Mouse (Mus musculus) urinary bladder, adult 2 months (tissue): Measurements from ENCODE around the gene Ppp1r14a. TPM values are rescaled to one million over a fixed set of nuclear protein-coding genes. Genes with fewer than 3 reads are reported as not detected.

Experiments used
- DNase-seq: peaks from one replicate; pipeline ENCODE4 v3.0.0; 2022; ENCODE audit warnings: low spot score
- polyA plus RNA-seq: library from polyadenylated mRNA; depleted of rRNA; stranded (reverse); fragments of >200 nt; gene quantifications from 2 replicates; pipeline ENCODE4 v1.2.3, GENCODE M21; 2012; rRNA removed

Gene Ppp1r14a
- polyA plus RNA-seq: 303 and 338 TPM in 2 replicates

DNA sequence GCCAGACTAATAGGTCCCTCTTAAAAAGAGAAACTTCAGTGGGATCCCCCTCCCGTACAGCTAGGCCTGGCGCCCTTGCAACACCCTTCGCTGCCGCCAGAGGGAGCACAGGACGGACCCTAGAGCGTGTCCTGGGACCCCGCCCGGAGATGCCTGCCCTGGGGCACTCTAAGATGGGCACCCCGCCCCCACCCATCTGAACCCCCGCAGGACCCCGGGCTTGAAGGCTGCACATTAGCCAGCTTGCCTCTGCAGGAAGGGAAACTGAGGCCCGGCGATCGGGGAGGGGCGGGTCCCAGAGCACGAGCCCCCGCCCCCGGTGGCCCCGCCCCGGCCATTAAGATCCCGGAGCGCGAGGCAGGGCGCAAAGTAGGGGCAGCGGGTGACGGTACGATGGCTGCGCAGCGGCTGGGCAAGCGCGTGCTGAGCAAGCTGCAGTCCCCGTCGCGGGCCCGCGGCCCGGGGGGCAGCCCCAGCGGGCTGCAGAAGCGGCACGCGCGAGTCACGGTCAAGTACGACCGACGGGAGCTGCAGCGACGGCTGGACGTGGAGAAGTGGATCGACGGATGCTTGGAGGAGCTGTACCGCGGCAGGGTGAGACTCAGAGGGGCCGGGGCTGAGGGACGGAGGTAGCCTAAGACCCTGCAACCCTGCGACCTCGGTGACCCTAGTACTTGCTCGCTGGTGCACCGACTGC lies at the start of gene Ppp1r14a:
Gene Ppp1r14a, plus strand, starts transcription at position 367 of the 697 bp plus-strand sequence.
- peak; percentile 62 for DNase-seq

DNA sequence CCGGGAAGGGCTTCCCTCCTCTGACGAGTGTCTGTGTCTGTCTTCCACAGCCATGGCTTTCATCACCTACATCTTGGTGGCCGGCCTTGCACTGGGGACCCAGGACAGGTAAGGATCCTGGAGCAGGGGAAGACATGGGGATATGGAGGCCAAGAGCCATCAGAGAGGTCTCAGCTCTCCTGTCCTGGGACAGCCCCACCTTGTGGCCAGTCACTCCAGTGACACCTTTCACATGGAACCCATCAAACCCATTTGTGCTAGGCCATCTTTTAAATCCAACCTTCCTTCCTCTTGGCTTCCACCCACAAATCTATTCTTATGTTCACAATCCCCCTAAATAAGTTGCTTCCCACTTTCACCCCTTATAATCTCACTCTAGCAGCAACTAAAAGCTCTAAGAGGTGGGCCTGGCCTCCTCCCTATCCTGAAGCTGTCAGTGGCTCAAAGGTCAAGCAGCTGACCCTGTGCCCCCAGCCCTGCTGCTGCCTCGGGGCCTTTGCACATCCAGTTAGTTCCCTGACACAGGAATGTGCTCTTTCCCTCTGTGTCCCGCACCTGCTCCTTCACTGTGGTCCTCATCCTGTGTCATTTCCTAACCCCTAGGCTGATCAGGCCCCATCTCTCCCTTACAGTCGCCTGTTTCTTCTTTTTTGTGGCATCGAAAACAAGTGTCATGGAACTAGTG lies 44.2 kb upstream of the Ppp1r14a start:
- no peak for DNase-seq

DNA sequence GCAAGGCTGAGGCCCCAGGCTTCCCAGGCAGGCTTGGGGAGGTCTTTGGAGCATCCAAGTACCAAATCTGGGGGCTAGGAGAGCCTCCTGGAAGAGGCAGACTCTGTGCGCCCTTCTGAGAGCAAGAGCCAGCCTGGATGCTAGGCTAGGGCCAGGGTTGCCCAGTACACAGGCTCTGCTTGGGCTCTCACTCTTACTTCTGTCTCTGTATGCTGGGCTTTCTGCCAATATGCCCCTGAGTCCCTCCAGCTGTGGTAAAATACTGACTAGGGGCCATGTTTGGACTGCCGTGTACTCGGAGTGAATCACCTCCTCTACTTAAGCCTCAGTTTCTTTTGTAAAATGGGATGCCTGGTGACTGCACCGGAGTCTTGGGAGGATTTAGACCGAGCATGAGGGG lies 43.1 kb upstream of the Ppp1r14a start:
- DNase-seq: no peak

DNA sequence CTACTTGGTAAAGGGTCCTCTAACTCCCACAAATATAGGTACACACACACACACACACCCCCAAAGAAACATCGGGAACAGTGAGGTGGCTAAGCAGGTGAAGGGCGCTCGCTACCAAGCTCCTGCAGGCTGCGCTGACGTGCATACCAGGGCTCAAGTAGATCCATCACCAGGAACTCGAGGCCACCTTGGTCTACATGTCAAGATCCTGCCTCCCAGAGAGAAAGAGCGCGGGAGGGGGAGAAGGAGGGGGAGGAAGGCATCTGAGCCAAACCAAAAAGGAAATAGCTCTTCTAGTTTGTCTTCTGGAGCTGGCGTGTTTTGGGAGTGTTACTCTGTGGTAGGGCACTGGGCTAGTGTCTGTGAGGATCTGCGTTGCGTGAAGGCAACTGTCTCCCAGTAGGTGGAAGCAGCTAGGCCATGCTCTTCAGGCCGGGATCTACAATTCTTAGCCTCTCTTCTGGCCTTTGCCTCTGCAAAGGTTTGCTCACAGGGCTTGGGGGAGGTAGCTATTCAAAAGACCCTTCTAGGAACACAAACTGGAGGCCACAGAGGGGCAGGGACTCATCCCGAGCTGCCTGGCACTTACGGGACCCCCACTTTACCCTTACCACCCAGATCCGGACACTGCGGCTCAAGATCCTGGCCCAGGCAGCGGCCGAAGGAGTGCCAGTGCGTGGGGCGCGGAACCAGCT lies 42.3 kb upstream of the Ppp1r14a start:
- no peak for DNase-seq

DNA sequence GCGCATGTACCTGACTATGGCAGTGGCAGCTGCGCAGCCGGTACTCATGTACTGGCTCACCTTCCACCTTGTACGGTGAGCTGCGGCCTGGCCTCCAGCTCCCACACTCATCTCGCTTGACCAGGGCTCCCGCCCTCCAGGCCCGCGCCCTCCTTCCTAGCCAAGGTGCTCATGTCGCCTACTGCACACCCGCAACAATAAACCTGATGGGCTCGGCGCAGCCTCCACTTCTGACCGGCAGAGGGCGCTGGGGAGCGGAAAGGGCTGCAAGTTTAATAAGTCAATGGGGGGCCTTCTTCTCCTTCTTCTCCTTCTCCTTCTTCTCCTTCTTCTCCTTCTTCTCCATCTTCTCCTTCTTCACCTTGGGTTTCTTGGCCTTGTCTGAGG lies 41.8 kb upstream of the Ppp1r14a start:
- peak; percentile 88 for DNase-seq

DNA sequence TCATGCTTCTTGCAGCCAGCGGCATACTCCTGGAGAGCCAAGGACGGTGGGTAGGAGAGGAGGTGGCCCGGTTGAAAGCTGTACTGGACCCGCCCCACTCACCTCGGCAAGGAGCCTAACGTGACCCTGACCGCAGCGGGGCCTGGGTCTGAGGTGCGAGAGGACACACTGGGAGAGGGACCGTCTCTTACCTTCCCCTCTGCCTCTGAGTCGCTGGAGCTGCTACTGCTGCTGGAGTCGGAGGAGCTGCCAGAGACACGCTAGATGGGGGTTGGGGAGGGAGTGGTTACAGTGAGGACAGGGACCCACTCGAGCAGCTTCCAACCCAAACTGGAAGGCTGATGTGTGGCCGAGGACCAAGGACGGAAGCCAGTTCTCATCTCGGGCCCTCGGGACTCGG lies 41.4 kb upstream of the Ppp1r14a start:
- DNase-seq: peak; percentile 51

DNA sequence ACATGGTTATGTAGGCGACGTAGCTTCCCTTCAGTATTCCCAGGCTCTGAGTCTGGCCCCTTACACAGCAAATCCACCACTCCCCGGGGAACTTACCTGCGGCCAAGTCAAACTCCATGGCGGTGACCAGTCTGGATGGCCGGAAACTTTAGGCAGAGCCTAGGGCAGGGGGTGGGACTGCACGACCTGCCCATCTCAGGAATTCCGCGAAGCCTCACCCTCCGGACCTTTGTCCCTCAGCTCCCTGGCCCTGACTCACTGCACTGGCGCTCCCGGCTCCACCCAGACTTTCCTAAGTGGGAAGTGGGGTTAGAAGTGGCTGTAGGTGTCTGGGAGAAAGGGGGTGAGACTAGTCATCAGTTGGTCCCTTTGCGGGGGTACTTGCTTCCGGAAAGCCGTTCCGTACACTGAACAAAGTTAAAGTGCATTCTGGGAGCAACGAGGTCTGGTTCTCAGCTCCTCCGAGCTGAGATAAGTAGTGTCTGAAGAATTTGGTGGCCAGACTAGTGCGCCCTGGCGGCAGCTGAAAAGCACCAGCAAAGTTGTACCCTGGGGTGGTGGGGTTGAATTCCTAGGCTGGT lies 40.8 kb upstream of the Ppp1r14a start, which contains the start of gene 2200002D01Rik:
Gene 2200002D01Rik, minus strand, starts transcription at position 206 of the 581 bp plus-strand sequence.
- DNase-seq: peak; percentile 69

DNA sequence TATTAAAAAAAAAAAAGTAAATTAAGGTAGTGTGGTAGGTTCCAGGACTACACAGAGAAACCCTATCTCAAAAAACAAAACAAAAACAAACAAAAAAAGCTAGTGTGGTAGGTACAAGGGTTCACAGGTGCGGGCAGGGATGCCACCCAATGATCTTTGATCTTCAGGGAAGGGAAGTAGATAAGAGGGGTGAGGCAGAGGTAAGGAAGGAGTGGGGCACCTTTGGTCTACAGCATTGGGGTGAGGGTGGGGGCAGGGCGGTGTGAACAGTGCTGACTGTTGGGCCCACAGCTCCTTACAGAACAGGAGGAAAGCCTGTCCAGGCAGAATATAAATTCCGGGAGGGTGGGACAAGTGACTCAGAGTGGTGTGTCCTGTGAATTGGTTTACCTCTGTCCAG lies 37.9 kb upstream of the Ppp1r14a start:
- DNase-seq: no peak

DNA sequence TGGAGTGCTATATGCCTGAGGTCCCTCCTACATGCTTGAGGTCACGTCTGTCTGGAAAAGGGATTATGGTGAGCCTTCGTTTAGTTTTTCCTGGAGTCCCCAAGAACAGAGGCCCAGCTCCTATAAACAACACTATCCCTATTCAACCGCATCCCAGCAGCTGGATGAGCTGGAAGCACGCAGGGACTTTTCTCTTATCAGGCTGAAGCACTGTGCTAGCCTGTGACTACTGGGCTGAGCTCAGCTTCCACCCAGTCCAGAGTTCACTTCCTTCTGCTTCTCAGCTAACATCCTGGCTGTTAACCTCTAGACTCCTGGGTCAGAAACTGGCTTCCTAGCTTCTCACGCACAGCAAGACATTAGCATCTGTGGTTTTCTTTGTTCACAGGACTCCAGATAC lies 35.3 kb upstream of the Ppp1r14a start:
- DNase-seq: no peak

DNA sequence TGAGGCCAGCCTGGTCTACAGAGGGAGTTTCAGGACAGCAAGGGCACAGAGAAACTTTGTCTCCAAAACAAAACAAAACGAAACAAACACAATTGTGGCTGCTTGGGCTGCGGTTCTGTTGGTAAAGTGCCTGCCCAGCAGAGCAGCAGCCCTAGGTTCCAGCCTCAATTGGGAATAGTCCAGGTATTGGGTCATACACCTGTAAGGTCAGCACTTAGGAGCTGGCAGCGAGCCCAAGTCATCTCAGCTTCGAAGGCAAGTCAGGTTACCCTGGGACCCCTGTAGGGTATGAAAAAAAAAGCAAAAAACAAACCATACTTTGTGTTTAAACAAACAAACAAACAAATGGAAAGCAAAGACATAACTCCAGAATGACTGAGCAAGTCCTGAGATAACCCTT lies 33.2 kb upstream of the Ppp1r14a start:
- DNase-seq: no peak

DNA sequence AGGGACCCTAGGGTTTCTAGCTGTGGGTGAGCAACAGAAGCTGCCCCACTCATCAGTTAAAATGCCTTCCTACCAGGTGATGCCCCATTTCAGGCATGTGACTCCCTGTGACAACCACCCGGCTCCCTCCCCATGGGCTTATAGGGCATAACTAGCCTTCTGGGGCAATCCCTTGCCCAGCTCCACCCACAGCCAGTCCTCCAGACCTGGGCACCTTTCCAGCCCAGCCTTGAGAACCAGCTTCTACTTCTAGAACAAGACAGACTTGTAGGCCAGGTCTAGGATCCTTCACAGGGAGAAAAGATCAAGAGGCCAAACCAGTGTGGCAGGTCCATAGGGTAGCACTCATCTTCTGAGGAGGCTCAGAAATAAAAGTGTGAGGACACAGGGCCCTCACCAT lies 31.7 kb upstream of the Ppp1r14a start:
- DNase-seq: no peak

DNA sequence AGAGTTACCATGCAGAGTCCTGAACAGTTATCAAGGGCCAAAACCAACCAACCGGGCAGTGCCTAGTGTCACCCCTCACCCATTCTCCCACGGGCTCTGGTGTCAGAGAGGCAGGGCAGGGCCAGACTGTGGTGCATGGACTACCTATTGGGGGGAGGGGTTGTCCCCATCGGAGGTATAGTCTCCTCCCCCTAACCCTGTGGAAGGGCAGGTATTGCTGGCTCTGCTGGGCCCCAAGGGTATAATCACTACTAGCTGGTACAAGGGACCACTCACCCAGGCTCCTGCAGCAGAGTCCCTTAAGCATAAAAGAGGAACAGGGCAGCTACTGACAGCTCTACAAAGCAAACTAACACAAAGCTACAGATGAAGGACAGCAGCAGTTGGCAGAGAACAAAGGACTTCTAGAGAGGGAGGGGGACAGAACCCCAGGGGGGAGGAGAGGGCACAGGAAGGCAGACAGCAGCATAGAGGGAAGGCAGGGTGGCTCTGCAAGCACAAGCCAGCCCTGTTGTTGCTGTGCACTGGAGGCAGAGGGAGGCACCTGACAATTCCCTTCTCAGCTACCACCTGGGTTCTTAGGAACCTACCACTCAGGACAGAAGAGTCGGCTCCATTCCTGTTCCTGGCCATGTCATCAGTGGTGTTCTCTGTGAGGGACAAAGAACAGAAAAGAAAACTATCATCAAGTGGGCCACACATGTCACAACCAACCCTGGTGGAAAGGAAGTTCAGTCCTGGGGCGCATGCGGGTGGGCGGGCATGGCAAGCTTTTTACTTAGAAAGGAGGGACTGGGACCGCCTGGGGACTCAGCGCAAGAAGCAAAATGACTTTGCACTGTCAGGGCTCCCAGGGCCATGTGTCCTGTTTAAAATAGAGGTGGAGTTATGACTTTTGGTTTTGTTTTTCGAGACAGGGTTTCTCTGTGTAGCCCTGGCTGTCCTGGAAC lies 29.1 kb upstream of the Ppp1r14a start:
- no peak for DNase-seq

DNA sequence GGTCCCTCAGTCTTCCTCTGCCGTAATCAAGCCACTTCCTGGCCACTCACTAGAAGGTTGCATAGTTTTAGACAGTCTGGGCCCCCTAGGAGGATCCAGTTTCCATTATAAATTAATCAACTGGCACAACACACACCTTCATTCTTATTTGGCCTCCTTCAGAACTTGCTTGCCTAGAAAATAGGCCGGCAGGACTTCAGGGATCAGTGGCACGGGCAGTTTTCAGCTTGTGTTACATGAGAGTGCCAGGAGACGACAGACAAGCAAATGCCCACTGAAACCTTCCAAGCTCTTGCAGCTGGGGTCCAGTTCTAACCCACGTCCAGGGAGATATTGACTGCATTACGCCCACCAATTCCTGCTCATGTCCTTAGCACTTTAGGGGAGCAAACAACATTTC lies 27.0 kb upstream of the Ppp1r14a start:
- DNase-seq: no peak

DNA sequence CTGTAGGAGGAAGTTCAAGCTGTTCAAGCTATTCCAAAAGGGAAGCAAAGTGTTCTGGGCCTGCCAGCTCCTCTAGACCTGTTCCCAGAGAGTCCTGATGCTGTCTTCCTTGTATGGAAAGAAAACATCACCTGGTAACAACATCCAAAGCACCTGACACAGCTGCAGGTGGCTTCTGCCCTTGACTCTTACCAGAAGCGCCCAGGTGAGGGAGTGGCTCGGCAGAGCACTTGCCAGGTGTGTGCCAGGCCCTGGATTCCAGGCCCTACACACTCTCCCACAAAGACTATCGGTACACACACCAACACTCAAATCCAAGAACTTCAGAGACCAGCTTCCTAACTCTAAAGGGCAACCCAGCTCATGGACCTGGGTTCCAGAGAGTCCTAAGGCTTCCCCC lies 25.3 kb upstream of the Ppp1r14a start:
- DNase-seq: no peak

DNA sequence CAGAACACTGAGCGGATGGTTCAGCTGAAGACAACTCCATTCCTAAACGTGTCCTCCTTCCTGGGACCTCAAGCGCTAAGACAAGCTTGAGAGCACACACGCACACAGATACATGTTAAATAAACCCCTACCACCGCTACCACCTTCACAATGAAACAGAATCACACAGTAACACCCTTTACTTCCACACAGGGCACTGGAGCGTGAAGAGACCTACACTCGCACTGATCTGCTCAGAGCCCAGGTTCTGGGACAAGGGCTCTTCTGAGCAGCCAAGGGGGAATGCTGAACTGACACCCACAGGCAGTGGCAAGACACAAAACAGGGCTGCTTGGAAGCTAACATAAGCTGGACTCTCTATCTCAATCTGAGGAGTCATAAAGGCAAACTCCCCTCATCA lies 23.5 kb upstream of the Ppp1r14a start:
- DNase-seq: no peak

DNA sequence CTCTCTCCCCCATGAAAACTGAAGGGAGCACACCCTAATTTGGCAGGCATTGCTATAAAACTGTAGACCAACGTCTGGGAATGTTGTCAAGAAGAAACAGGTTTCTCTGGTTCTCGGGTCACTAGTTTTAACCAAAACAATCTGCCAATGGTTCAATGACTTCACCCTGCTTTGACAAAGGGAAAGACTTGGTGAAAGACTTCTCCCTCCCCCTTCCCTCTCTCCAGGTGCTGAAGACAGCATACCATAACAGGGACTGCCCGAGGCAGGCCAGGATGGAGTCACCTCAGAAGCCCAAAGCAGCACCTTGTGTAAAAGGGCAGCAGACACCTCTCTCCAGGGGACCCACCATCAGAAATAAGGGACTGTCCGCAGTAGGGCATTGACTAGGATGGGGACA lies 22.2 kb upstream of the Ppp1r14a start:
- DNase-seq: no peak

DNA sequence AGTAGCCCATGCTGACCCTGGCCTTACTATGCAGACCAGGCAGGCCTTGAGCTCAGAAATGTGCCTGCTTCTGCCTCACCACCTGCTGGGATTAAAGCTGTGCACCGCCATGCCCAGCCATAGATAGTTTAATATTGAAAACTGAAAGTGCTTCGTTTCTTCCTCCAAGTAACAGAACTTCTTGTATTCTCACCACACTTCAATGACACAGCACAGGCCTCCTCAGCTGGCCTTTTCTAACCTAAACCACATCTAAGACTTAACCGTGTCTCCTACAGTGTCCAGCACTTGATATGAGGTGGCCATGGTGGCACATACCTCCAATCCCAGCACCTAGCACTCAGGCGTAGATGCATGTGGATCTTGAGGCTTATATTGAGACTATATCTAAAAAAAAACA lies 18.7 kb upstream of the Ppp1r14a start:
- no peak for DNase-seq

DNA sequence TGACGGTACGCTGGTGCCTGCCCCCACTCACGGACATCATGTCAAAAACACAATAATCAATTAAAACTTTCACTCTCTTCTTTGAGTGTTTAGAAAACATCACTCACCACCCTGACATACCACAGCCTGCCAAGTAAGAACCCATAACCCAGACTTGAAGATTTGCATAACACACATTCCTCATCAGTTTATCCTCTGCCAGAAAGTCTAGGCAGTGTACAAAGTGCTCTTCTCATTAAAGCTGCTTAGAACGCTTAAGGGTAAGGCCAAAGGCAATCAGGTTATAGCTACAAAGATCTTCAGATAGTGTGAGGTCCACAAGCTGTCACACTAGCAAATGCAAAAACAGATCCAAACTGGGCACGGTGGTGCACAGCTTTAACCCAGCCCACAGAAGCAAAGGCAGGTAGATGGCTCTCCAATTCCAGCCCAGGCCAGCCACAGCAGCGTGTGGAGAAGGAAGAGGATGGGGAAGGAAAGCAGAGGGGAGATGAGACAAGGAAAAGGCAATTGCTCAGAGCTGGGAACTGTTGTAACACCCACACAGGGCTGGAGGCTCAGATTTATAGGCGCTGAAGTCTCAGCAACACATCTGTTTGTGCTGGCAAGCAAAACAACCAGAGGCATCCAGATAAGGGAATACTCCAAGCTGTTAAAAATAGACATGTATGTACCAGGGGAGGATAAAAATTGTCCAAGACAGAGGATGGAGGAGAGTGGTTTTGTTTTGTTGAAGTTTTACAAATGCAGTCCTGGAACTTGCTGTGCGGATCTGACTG lies 17.2 kb upstream of the Ppp1r14a start:
- DNase-seq: no peak

DNA sequence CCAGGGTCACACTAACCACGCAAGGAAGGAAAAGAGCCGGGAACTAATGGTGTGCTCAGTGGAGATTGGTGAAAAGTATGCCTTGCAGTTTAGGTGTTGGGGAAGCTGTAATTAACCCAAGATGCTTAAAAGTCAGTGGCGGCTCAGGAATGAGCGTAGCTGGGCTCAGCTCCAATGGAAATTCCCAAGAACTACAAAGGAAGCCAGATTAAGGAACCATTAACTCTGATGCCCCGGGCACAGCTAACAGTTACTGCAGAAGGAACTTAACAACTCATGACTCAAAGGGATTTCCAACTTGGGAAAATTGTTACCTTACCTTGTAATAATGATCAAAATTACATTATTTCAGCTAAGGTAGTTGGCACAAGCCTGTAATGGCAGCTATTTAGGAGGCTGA lies 12.4 kb upstream of the Ppp1r14a start:
- DNase-seq: no peak

DNA sequence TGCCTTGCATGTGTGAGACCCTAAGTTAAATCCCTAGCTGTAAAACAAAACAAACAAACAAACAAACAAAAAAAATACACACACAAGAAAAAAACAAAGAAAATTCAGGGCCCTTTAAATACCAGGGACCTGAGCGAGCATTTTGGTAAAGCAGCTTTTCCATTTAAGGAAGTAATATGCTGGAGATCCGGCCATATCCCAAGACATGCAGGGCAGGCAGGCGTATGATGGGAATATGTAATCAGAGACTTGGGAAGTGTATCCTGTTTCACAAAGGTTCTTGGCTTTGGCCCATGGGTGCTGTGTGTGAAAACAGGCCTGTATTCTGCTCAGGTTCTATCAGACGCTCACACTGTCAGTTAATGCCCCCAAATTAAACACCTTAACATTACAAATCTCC lies 11.6 kb upstream of the Ppp1r14a start:
- DNase-seq: no peak

DNA sequence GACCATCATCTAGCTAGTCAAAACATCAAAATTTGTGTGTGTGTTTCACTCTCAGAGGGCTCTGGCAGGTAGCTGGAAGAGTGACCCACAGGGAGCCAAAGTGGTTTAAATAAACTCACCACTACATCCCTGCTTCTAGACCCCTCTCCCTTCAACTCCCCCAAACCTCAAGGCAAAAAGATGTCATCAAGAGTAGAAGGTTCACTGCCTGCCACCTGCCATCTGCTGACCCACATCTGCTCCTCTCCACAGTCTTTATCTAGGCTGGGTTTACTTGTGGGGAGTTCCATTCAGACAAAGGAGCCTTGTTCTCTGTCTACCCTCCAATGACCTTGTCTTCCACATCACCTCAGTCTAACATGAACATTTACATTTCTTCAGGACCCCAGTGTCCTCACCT lies 9.8 kb upstream of the Ppp1r14a start:
- no peak for DNase-seq
